Mouse (Mus musculus): Measurements from ENCODE around the gene Parp16. TPM values are rescaled to one million over a fixed set of nuclear protein-coding genes. Genes with fewer than 3 reads are reported as not detected.
"Not testable (repeated sequence)": the region's sequence is repeated elsewhere in the genome, so short reads cannot be mapped to it uniquely, and the experiment has no call there.

Parp16 gene
- total RNA-seq, 1 experiment, result 4.9 TPM

DNA sequence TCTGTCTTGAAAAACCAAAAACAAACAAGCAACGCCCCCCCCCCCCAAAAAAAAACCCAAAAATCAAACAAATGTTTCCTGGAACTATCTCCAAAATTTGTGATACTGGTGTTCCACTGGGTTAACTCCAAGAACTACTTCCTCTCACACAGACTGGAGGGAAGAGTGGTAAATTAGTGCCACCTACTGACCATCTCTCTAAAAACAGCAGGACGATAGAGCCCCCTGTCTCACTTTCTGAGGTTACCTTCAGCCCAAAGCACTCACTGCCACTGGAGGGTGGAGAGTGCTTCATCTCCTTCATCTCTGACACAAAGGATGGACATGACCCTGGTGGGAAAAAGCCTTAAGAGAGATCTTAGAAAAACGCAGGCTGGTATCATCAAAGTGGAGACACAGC, 88.1 kb downstream of the Parp16 start:
- no peak for TF ChIP-seq HCFC1 (IDR thresholded peaks at IDR 0.05; ENCODE audit: borderline replicate concordance, insufficient read depth, low read length)
- no peak for TF ChIP-seq MAFK (IDR thresholded peaks at IDR 0.05; ENCODE audit: insufficient read depth, low read depth, low read length)
- TF ChIP-seq ZC3H11A (IDR thresholded peaks at IDR 0.05; ENCODE audit: borderline replicate concordance, low read depth, low read length), result 0 out of 2 replicates have a peak, but pooled peaks have one; percentile 32
- DNase-seq (ENCODE audit: low read depth, low spot score), result peak; percentile 37

DNA sequence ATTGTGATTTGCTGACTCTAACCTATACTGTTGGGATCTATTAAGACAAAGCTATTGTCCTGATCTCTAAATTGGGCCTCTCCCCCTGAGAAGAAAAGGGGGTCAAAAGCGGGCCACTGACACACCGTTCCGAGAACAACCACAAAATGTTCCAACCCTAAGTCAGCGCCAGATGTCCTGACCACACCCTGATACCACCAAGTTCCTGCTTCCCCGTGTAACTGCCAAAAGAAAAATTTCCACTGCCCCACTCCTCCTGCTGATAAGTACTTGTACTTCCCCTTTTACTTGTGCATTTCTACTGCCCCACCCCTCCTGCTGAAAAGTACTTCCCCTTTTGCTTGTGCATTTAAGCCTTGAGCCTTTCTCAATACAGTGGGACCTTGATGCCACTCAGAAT, 93.1 kb downstream of the Parp16 start:
- H3K4me3 ChIP-seq (ENCODE audit: insufficient read depth in 1 of 2, low read depth in 1 of 2, low read length in 2 of 2, poor library complexity in 1 of 2, severe bottlenecking in 1 of 2); H3K9ac ChIP-seq (ENCODE audit: insufficient read depth, low read depth, low read length, poor library complexity, severe bottlenecking); DNase-seq (ENCODE audit: low read depth, low spot score); in situ Hi-C loops (cut with MboI; ENCODE audit: low sequenced_read_pairs in 2 of 2, unreplicated experiment in 2 of 2); H3K36me3 ChIP-seq (ENCODE audit: control insufficient read depth, insufficient read depth, low read length, poor library complexity, severe bottlenecking); H3K9me3 ChIP-seq (ENCODE audit: control insufficient read depth, insufficient read depth, low read depth, low read length); H3K4me1 ChIP-seq (ENCODE audit: control insufficient read depth in 2 of 2, insufficient read depth in 2 of 2, low read length in 2 of 2, poor library complexity in 1 of 2); H3K27ac ChIP-seq (ENCODE audit: insufficient read depth, low read depth, low read length, poor library complexity, severe bottlenecking): not testable (repeated sequence)

More for the DNA sequence above, 88.1 kb downstream of the Parp16 start:
- Histone ChIP-seq H3K27ac (ENCODE audit: insufficient read depth, low read depth, low read length, poor library complexity, severe bottlenecking) (no peak overlapping the region), H3K36me3 (ENCODE audit: control insufficient read depth, insufficient read depth, low read length, poor library complexity, severe bottlenecking) (no peaks in the 10 kb centered on the region), H3K9me3 (ENCODE audit: control insufficient read depth, insufficient read depth, low read depth, low read length) (no peaks in the 10 kb centered on the region), H3K4me3 (ENCODE audit: insufficient read depth in 1 of 2, low read depth in 1 of 2, low read length in 2 of 2, poor library complexity in 1 of 2, severe bottlenecking in 1 of 2) (no peak overlapping the region), H3K9ac (ENCODE audit: insufficient read depth, low read depth, low read length, poor library complexity, severe bottlenecking) (no peak overlapping the region), H3K4me1 (ENCODE audit: control insufficient read depth in 2 of 2, insufficient read depth in 2 of 2, low read length in 2 of 2, poor library complexity in 1 of 2) (no peaks in the 10 kb centered on the region)
- in situ Hi-C loops (cut with MboI; ENCODE audit: low sequenced_read_pairs in 2 of 2, unreplicated experiment in 2 of 2), result no loop called here

Other genes starting within 250 kb of the Parp16 start
- 0.45 and 0.79 TPM in 2 replicates for gene Slc24a1, start 243.7 kb upstream of the Parp16 start, total RNA-seq (2012; rRNA removed)
- 35.9 and 37.5 TPM in 2 replicates for gene Ints14, start 234.4 kb upstream of the Parp16 start, total RNA-seq (2012; rRNA removed)
- 50.1 and 56.0 TPM in 2 replicates for gene Hacd3, start 173.7 kb upstream of the Parp16 start, total RNA-seq (2012; rRNA removed)
- gene Dpp8, start 162.9 kb upstream of the Parp16 start, total RNA-seq (2012; rRNA removed), result 17.9 and 21.6 TPM in 2 replicates
- gene Igdcc4, start 93.9 kb upstream of the Parp16 start, total RNA-seq (2012; rRNA removed), result 8.8 and 17.9 TPM in 2 replicates
- 6.0 and 6.1 TPM in 2 replicates for gene Igdcc3, start 54.2 kb upstream of the Parp16 start, total RNA-seq (2012; rRNA removed)
- 0.09 and 0.11 TPM in 2 replicates for gene Cilp, start 69.8 kb downstream of the Parp16 start, total RNA-seq (2012; rRNA removed)
- 17.3 and 24.1 TPM in 2 replicates for gene Clpx, start 98.9 kb downstream of the Parp16 start, total RNA-seq (2012; rRNA removed)
- gene Pdcd7, start 150.8 kb downstream of the Parp16 start, total RNA-seq (2012; rRNA removed), result 23.7 and 27.5 TPM in 2 replicates
- 4.5 and 8.5 TPM in 2 replicates for gene Ubap1l, start 165.7 kb downstream of the Parp16 start, total RNA-seq (2012; rRNA removed)
- 0.71 and 1.1 TPM in 2 replicates for gene Kbtbd13, start 196.3 kb downstream of the Parp16 start, total RNA-seq (2012; rRNA removed)
- gene Rasl12, start 203.2 kb downstream of the Parp16 start, total RNA-seq (2012; rRNA removed), result 0.18 and 0.21 TPM in 2 replicates
- gene Slc51b, start 227.6 kb downstream of the Parp16 start, total RNA-seq (2012; rRNA removed), result not detected in 2 replicates
- gene Mtfmt, start 240.4 kb downstream of the Parp16 start, total RNA-seq (2012; rRNA removed), result 9.1 and 9.6 TPM in 2 replicates